Mouse (Mus musculus): ENCODE measurements around the gene Tacr2. TPM values are rescaled to one million over a fixed set of nuclear protein-coding genes. Genes with fewer than 3 reads are reported as not detected.

Tacr2 gene
- total and polyA plus RNA-seq, 3 experiments: 0.45 TPM; not detected in 2

DNA sequence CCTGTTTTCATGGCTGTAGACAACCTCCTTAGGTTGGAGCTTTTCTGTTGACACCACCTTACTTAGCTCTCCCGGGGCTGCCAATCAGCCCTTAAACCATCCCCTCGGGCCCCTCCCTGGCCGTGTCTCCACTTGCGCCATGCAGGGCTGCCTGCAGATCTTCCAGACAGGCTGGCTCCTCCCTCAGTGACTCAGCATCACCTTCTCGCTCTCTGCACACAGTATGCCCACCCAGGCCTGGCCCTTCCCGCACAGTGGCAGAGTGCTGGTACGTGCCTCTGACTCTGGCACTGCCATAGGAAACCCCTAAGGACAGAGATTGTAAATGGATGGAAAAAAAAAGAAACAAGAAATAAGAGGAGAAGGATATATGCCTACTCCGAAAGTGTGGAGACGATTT, 30.5 kb downstream of the Tacr2 start:
- H3K4me3 ChIP-seq (ENCODE audit: low read depth, low read length): no peak overlapping the region; the same call in 1 of the 2 replicates
- DNase-seq (ENCODE audit: low spot score): no peak
- no peaks in the 10 kb centered on the region for H3K9me3 ChIP-seq (replicated peaks)
- TF ChIP-seq GATA2 (IDR thresholded peaks at IDR 0.05; ENCODE audit: borderline replicate concordance, low read depth, low read length) (no peak), GATA1 (IDR thresholded peaks at IDR 0.05; ENCODE audit: borderline replicate concordance, low read length) (no peak), TAL1 (conservative IDR thresholded peaks at IDR 0.05; ENCODE audit: low read depth, low read length) (no peak), POLR2AphosphoS5 (IDR thresholded peaks at IDR 0.05; ENCODE audit: insufficient replicate concordance, low read depth, low read length) (no peak), CTCF (IDR thresholded peaks at IDR 0.05; ENCODE audit: low read depth, low read length) (no peak)
- H3K27me3 ChIP-seq (ENCODE audit: insufficient read depth, low read length): no peaks in the 10 kb centered on the region
- peaks cover 19% of the 10 kb centered on the region for H3K4me1 ChIP-seq (ENCODE audit: insufficient read depth, low read depth, low read length)
- H3K36me3 ChIP-seq (replicated peaks): peaks cover 97% of the 10 kb centered on the region
- peak; percentile 45; the same call in 1 of the 2 replicates for ATAC-seq (ENCODE audit: extremely low read depth, insufficient number of reproducible peaks, low FRiP score, poor library complexity, severe bottlenecking)

DNA sequence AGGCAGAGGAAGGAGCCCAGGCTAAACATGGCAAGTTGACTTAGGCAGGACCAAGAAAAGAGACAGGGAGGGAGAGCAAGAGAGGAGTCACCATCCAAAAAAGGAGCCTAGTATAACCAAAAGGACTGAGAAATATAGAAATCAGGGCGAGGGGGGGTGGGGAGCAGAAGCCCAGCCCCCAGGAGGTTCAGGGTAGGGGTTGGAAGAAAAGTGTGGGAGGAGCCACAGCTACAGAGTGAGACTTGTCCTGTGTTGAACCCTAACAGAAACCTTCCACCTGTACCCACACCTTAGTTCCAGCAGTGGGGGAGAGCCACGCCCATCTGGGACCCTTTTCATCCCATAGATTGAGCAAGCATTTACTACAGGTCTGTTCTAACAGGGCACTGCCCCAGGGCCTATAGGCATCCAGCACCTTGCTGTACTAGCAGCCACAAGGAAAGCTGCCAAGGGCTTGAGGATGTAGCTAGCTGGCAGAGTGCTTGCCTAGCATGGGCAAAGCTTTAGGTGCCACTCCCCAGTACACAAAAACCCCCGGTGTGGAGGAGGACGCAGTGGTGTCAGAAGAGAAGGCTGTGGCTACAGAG, 31.1 kb downstream of the Tacr2 start:
- no peaks in the 10 kb centered on the region for H3K9me3 ChIP-seq (replicated peaks)
- peaks cover 97% of the 10 kb centered on the region for H3K36me3 ChIP-seq (replicated peaks)

DNA sequence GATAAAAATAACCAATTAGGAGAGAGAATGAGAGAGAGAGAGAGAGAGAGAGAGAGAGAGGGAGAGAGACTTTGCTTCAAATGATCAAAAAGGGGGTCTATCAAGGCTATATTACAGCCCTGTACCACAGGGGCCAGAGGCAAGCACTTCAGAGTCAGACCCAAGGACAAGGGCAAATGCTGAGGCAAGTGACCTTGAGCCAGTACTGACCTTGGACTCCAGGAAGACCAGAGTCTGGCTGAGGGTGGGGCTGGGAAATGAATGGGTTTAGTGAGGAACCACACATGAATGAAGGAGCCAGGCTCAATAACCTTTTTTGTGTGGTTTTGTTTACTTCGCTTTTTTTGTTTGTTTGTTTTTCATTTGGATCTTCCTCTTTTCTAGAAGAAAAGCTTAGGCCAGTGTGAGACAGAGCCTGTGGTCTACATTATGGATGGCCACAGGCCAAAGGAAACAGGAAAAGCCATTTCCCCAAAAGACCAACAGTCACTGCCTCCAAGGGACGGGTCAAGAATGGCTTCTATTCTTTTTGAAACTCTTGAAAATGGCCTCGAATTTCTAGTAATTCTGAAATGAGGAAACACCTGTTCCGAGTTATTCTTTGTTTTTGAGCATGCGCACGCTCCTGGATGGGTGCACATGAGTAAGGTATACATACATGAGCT, 35.4 kb downstream of the Tacr2 start:
- DNase-seq (ENCODE audit: low spot score): no peak
- H3K36me3 ChIP-seq (replicated peaks): peaks cover 95% of the 10 kb centered on the region
- H3K9me3 ChIP-seq (replicated peaks): no peaks in the 10 kb centered on the region
- no peak overlapping the region for H3K4me3 ChIP-seq (ENCODE audit: low read depth, low read length)
- TF ChIP-seq POLR2AphosphoS5 (IDR thresholded peaks at IDR 0.05; ENCODE audit: insufficient replicate concordance, low read depth, low read length) (no peak), CTCF (IDR thresholded peaks at IDR 0.05; ENCODE audit: low read depth, low read length) (no peak), GATA2 (IDR thresholded peaks at IDR 0.05; ENCODE audit: borderline replicate concordance, low read depth, low read length) (no peak), GATA1 (IDR thresholded peaks at IDR 0.05; ENCODE audit: borderline replicate concordance, low read length) (no peak), TAL1 (conservative IDR thresholded peaks at IDR 0.05; ENCODE audit: low read depth, low read length) (no peak)
- no peaks in the 10 kb centered on the region for H3K27me3 ChIP-seq (ENCODE audit: insufficient read depth, low read length)
- no peak for ATAC-seq (ENCODE audit: extremely low read depth, insufficient number of reproducible peaks, low FRiP score, poor library complexity, severe bottlenecking)
- peaks cover 17% of the 10 kb centered on the region for H3K4me1 ChIP-seq (ENCODE audit: insufficient read depth, low read depth, low read length)

More for the DNA sequence above, 31.1 kb downstream of the Tacr2 start:
- TF ChIP-seq CTCF (IDR thresholded peaks at IDR 0.05; ENCODE audit: low read depth, low read length) (no peak), POLR2AphosphoS5 (IDR thresholded peaks at IDR 0.05; ENCODE audit: insufficient replicate concordance, low read depth, low read length) (no peak), GATA2 (IDR thresholded peaks at IDR 0.05; ENCODE audit: borderline replicate concordance, low read depth, low read length) (no peak), TAL1 (conservative IDR thresholded peaks at IDR 0.05; ENCODE audit: low read depth, low read length) (no peak), GATA1 (IDR thresholded peaks at IDR 0.05; ENCODE audit: borderline replicate concordance, low read length) (no peak)
- ATAC-seq (ENCODE audit: extremely low read depth, insufficient number of reproducible peaks, low FRiP score, poor library complexity, severe bottlenecking): no peak
- Histone ChIP-seq H3K4me1 (ENCODE audit: insufficient read depth, low read depth, low read length) (peaks cover 19% of the 10 kb centered on the region), H3K4me3 (ENCODE audit: low read depth, low read length) (no peak overlapping the region), H3K27me3 (ENCODE audit: insufficient read depth, low read length) (no peaks in the 10 kb centered on the region)
- DNase-seq (ENCODE audit: low spot score): no peak

DNA sequence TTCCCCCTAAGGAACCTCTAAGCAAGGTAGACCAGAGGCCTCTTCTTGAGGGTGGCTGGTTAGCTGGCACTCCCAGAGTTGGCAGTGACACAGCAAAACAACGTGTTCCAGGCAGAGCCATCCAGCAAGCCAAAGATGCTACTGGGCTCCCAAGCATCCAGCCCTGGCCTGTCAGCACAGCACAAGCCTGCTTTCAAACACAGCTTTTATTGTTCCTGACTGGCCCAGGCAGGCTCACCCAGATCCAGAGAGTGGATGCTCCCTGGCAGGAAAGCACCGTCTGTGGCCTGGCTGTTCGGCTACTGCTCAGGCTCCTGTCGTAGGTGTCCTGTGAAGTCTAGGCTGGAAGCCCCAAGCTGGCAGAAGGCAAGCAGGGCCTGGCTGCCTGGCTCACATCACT, 41.9 kb downstream of the Tacr2 start:
- Histone ChIP-seq H3K4me3 (ENCODE audit: low read depth, low read length) (no peak overlapping the region), H3K36me3 (replicated peaks) (peaks cover 100% of the 10 kb centered on the region), H3K4me1 (ENCODE audit: insufficient read depth, low read depth, low read length) (peaks cover 11% of the 10 kb centered on the region), H3K27me3 (ENCODE audit: insufficient read depth, low read length) (no peaks in the 10 kb centered on the region), H3K9me3 (replicated peaks) (no peaks in the 10 kb centered on the region)
- ATAC-seq (ENCODE audit: extremely low read depth, insufficient number of reproducible peaks, low FRiP score, poor library complexity, severe bottlenecking) (no peak), DNase-seq (ENCODE audit: low spot score) (no peak)
- TF ChIP-seq TAL1 (conservative IDR thresholded peaks at IDR 0.05; ENCODE audit: low read depth, low read length) (no peak), GATA2 (IDR thresholded peaks at IDR 0.05; ENCODE audit: borderline replicate concordance, low read depth, low read length) (no peak), POLR2AphosphoS5 (IDR thresholded peaks at IDR 0.05; ENCODE audit: insufficient replicate concordance, low read depth, low read length) (no peak), CTCF (IDR thresholded peaks at IDR 0.05; ENCODE audit: low read depth, low read length) (no peak), GATA1 (IDR thresholded peaks at IDR 0.05; ENCODE audit: borderline replicate concordance, low read length) (no peak)

DNA sequence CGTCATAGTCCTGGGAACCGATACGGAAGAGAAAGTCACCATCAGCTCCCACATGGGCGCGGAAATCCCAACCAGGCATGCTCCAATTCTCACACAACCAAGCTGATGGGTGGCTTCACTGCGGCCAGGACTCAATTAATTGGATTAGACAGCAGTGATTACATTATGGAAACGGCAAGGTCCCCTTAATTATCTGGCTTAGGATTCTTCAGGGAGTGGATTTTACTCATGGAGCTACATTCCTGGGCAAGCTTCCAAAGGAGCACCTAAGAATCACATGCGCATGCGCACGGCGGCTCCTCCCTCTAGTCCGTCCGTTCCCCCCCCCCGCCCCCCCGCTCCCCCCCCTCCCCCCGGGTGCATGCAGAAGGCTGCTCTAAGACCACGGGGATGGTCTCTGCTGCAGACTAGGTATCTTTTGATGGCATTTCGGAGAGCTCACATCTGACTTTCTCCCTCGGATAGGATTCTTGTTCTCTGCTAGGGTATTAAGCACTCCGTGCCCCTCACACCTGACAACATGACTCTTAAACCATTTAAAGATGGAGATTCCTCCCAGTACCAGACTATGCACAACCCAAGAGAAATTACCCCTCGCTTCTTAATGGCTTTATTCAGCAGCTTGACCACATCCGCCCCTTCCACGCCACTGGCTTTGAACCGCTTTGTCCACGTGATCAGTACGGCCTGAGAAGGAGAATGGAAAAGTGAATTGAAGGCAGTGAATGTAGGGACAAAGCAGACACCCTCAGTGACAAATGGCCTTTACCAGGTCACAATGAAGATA, 44.0 kb downstream of the Tacr2 start:
- Histone ChIP-seq H3K36me3 (replicated peaks) (peaks cover 100% of the 10 kb centered on the region), H3K4me1 (ENCODE audit: insufficient read depth, low read depth, low read length) (peaks cover 11% of the 10 kb centered on the region), H3K9me3 (replicated peaks) (no peaks in the 10 kb centered on the region), H3K4me3 (ENCODE audit: low read depth, low read length) (no peak overlapping the region), H3K27me3 (ENCODE audit: insufficient read depth, low read length) (no peaks in the 10 kb centered on the region)
- ATAC-seq (ENCODE audit: extremely low read depth, insufficient number of reproducible peaks, low FRiP score, poor library complexity, severe bottlenecking) (no peak), DNase-seq (ENCODE audit: low spot score) (no peak)
- no peak for TF ChIP-seq GATA2 (IDR thresholded peaks at IDR 0.05; ENCODE audit: borderline replicate concordance, low read depth, low read length)
- TF ChIP-seq GATA1 (IDR thresholded peaks at IDR 0.05; ENCODE audit: borderline replicate concordance, low read length): no peak
- no peak for TF ChIP-seq TAL1 (conservative IDR thresholded peaks at IDR 0.05; ENCODE audit: low read depth, low read length)
- no peak for TF ChIP-seq POLR2AphosphoS5 (IDR thresholded peaks at IDR 0.05; ENCODE audit: insufficient replicate concordance, low read depth, low read length)
- no peak for TF ChIP-seq CTCF (IDR thresholded peaks at IDR 0.05; ENCODE audit: low read depth, low read length)
